Mouse (Mus musculus) brain, embryonic 14.5 days (tissue): Measurements from ENCODE around the gene Tbc1d10c. TPM values are rescaled to one million over a fixed set of nuclear protein-coding genes. Genes with fewer than 3 reads are reported as not detected.

Experiments used
- DNase-seq: peaks from one replicate; pipeline ENCODE4 v3.0.0-alpha.2; 2011; ENCODE audit warnings: low read depth
- CTCF ChIP-seq: fragments of 200-500 bp; IDR thresholded peaks from 2 replicates; pipeline ENCODE4 v1.5.1; 2012; ENCODE audit warnings: inconsistent platforms, mild to moderate bottlenecking, moderate library complexity, borderline replicate concordance; ENCODE audit not compliant: insufficient read depth, insufficient read length; ENCODE audit errors: extremely low read depth
- POLR2A ChIP-seq: fragments of 200-500 bp; IDR thresholded peaks from 2 replicates; pipeline ENCODE4 v1.6.1; 2012; ENCODE audit warnings: mild to moderate bottlenecking, inconsistent platforms, borderline replicate concordance; ENCODE audit not compliant: poor library complexity, insufficient read depth, insufficient read length, severe bottlenecking; ENCODE audit errors: extremely low read depth
- polyA plus RNA-seq: library from polyadenylated mRNA; depleted of rRNA; stranded (reverse); fragments of >200 nt; gene quantifications from 2 replicates; pipeline ENCODE4 v1.2.3, GENCODE M21; 2012; rRNA removed

The Tbc1d10c gene
- polyA plus RNA-seq = 1.8 and 2.2 TPM in 2 replicates

GRCm38 (mm10) chr19:4190831-4191334 lies at the start of gene Tbc1d10c:
Gene Tbc1d10c (minus strand): TSS chr19:4191284.
- no peak for DNase-seq
- TF ChIP-seq CTCF (no peak), POLR2A (no peak)

DNA sequence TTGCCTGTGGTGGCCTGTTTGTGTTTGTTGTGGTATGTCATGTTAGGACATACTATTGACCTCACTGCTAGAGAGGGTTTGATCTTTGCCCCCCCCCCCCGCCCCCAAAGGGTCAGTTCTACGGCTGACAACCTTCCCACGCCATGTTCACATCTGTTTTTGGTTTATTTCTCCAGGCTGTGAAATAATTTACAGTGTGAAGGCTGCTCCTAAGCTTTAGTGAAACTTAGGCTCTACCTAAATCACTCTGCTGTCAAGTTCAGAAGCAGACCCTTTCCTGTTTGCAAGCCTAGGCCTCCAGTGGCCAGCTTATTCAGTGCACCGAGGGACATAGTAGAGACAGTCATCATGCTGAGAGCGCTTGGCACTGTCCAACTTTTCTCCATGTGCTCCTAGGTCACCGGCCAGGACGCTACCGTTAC lies 49.2 kb upstream of the Tbc1d10c start:
- DNase-seq = no peak
- no peak for TF ChIP-seq POLR2A
- no peak for TF ChIP-seq CTCF

- TF ChIP-seq CTCF = no peak
- TF ChIP-seq POLR2A = no peak
- DNase-seq = no peak
Measured at GRCm38 (mm10) chr19:4234548-4234947, 43.5 kb upstream of the Tbc1d10c start.

GRCm38 (mm10) chr19:4232651-4233050 lies 41.6 kb upstream of the Tbc1d10c start:
- TF ChIP-seq POLR2A = no peak
- TF ChIP-seq CTCF = no peak
- no peak for DNase-seq

GRCm38 (mm10) chr19:4232186-4232572 lies 41.1 kb upstream of the Tbc1d10c start:
- no peak for DNase-seq
- TF ChIP-seq POLR2A (no peak), CTCF (no peak)

- TF ChIP-seq CTCF = no peak
- TF ChIP-seq POLR2A = no peak
- DNase-seq = peak; percentile 98
Measured at GRCm38 (mm10) chr19:4231253-4232185, 40.4 kb upstream of the Tbc1d10c start, which contains the start of gene Pold4. Gene Pold4 (plus strand): TSS chr19:4231899.

DNA sequence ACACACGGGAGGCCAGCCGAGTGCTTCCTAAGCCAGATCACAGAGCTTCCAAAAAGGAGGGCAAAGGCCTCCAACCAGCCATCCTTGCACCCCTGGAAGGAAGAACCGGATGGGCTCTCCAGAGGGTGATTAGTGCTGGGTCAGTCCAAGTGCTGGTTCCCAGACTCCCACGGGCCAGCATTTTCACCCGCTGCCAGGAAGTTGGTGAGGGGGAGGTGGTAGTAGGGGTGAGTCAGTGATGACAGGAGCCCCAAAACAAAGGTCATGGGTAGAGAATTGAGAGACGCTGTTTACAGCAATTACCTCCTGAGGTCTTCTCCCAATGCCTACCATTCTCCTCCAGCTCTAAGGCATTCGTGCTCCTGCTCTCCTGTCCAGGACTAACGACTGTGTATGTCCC lies 39.3 kb upstream of the Tbc1d10c start:
- TF ChIP-seq CTCF = no peak
- no peak for TF ChIP-seq POLR2A

DNA sequence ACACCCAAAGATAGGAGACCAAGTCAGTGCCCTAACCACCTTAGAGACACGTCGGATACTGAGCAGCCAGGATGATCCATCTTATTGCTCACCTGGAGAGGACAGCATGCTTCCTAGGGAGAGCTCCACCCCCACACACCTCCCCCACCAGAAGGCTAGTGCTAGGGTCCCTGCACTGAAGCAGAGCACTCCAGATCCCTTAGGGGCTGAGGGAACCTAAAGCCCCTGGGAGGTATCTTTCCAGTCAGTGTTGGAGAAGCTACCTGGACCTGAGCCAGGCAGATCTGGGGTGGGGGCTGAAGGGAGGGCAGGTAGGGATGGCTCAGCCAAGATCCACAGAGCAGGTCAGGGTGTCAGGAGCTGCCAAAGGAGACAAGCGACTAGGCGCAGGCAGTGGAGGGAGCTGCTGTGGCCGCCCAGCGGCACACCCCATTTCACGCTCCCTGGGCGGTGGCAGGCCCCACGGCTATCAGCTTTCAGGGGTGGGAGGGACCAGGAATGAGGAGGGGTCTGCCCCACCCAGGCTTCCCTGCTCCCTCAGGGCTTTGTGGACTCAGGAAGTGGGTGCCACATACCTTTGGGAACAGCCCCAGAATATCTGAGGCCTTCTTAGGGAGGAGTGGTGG lies 38.5 kb upstream of the Tbc1d10c start:
- no peak for TF ChIP-seq POLR2A
- TF ChIP-seq CTCF = no peak
- no peak for DNase-seq

More for the DNA sequence above, 39.3 kb upstream of the Tbc1d10c start:
- DNase-seq = no peak

DNA sequence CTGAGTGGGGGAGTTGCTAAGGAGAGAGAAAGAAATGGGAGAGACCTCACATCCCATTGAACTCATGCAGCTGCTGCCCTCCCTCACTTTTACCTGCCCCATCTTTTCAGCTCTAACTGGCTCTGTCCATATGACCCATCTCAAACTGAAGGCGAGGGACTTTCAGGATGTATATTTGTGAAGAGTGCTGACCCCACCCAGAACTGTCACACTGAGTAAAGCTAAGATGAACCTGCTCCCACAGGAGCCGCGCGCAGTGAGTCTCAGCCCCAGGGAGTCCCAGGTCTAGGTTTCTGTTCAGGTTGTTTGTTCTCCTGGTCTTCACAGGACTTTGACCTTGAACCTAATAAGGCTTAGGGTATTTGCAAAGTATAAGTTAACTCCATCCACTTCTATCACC lies 37.8 kb upstream of the Tbc1d10c start:
- DNase-seq = no peak
- TF ChIP-seq POLR2A = no peak
- TF ChIP-seq CTCF = no peak

- peak; percentile 91 for TF ChIP-seq CTCF
- no peak for TF ChIP-seq POLR2A
- peak; percentile 87 for DNase-seq
Measured at GRCm38 (mm10) chr19:4227894-4228678, 37.0 kb upstream of the Tbc1d10c start.
